Mouse (Mus musculus) T-helper 2 cell (primary cell): ENCODE measurements around the gene Sdccag8.

ENCODE experiments used
- in situ Hi-C: fragments of 300-600 bp; cut with MboI, MseI; formaldehyde crosslinking; loops from one replicate; pipeline ENCODE4 v1.15.1; 2025; ENCODE audit warnings: high pct_unique_total_duplicates

Gene Sdccag8

DNA sequence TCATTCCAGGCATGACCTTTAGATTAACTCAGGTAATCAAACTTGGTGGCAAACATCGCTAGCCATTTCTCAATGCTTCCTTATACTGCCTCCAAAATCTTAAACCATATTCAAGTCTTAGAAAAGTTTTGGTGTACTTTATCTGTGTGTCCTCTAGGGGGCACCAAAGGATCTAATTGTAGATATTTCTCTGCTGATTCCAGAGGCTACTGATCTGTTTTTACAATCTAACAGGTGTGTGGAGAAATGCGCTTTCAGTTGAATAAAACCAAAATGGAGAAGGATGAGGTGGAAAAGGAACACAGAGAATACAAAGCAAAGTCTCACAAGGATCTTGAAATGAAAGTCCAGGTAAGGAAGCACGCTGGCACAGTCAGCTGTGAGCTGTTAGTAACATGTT lies 63.3 kb downstream of the Sdccag8 start:
- in situ Hi-C loops, result loop anchor here (25.0 kb wide), 1 partner anchor 810 kb away; no protein-coding TSS in a partner anchor

DNA sequence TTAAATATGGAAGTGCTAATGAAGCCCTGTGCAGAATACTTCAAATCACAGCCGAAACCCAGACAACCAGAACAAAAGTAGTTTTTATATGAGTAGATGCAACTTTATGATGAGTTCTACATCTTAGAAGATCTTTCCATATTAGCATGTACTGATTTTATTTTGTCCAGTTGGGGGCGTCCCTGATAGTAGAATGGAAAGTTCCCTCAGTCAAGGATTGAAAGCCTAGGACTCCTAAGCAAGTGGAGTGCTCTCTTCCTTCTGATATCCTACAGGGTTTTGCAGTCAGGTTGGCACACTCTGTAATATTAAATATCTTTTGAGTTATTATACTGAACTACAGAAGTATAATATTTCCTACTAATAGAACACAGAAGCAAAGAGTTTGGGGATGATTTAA lies 64.5 kb downstream of the Sdccag8 start:
- in situ Hi-C loops, result loop anchor here (25.0 kb wide), 1 partner anchor 808 kb away; no protein-coding TSS in a partner anchor

DNA sequence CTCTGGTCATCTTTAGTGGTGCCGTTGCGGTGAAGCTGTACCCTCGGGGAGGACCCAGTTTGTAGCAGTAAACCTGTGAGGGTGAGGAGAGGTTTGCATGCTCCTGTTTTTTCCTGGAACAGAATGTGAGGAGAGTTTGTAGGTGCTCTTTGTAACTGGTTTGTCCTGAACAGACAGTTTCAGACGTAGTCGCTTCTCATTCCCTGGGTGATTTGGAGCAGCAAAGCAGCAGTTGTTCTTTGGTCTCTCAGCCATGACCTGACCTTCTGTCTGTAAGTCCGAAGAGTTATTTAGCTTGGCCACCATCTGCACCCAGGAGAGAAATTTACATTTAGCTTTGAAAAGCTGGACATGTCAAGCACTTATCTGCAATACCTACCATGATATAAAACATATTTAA lies 65.2 kb downstream of the Sdccag8 start:
- in situ Hi-C loops, result loop anchor here (25.0 kb wide), 1 partner anchor 808 kb away; no protein-coding TSS in a partner anchor

GRCm38 (mm10) chr1:176880101-176880500 lies 65.6 kb downstream of the Sdccag8 start:
- in situ Hi-C loops, result loop anchor here (25.0 kb wide), 1 partner anchor 807 kb away; no protein-coding TSS in a partner anchor

DNA sequence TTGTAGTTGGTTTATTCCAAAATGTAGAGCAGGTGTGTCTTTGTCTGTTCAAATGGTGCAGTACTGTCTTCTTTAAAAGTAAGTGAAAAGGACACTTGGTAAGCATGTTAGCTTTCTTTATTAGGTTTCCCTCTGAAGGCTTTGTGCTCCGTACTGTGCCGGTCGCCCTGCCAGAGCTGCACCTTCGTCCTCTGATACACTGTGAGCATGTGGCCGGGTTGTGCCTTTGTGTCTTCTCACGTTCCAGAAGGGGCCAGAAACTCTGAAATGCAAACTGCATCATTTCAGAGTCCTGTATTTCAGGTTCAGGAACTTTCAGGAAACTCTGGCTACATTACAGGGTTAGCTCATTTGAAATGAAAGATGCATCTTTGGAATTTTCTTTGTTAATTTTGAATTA lies 66.5 kb downstream of the Sdccag8 start:
- in situ Hi-C loops, result loop anchor here (25.0 kb wide), 1 partner anchor 806 kb away; no protein-coding TSS in a partner anchor

GRCm38 (mm10) chr1:176885207-176885933 lies 70.9 kb downstream of the Sdccag8 start:
- in situ Hi-C loops, result loop anchor here (25.0 kb wide), 1 partner anchor 802 kb away; no protein-coding TSS in a partner anchor

DNA sequence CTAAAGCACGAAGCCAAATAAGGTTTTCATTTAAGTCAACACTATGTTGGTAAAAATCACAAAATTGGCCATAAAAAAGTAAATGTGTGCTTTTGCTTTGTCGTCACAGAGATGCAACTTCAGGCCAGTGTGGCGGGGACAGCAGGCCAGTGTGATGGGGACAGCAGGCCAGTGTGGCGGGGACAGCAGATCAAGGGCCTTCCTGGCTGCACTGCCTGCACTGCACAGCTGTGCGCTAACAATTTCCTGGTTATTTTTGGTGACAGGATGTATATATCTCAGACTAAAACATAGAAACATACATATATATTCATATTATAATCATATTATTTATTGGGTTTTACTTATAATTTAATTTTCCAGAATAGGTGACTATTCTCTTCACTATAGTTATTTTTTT lies 71.5 kb downstream of the Sdccag8 start:
- in situ Hi-C loops, result loop anchor here (25.0 kb wide), 1 partner anchor 801 kb away; no protein-coding TSS in a partner anchor

- in situ Hi-C loops, result no loop called here
Measured at GRCm38 (mm10) chr1:176903741-176904140, 89.3 kb downstream of the Sdccag8 start.

DNA sequence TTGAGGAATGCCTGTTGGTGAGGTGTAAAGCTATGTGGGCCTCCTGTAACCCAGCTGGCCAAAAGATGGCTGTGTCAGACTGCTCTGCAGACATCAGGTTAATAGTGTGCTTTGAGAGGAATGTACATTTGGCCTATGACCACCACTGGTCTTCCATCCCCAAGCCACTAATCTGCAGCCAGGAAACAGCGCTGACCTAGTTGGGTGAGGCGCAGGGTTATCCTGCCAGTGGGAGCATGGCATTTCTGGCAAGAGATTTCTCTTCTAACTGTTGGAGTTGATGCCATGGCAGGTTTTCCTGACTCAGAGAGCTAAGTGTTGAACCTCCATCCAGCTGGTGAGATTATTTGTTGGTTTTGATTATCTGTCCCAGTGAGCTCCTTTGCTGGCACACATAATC lies 101.5 kb downstream of the Sdccag8 start:
- in situ Hi-C loops, result no loop called here

DNA sequence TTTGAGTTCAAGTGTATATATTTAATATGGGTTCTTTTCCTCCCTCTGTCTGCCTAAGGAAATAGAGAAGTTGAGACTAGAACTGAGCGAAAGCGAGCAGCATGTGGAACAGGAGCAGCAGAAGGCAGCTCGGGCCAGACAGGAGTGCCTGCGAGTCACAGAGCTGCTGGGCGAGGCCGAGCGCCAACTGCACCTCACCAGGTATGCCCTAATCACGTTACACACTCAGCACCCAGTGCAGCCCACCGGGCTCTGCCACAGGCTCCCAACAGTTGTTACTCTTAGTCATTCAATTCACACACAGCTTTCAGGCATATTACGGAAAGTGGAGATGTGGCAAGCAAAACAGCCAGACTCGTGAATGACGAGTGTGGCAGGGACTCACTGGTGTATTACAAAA lies 105.0 kb downstream of the Sdccag8 start:
- in situ Hi-C loops, result no loop called here

DNA sequence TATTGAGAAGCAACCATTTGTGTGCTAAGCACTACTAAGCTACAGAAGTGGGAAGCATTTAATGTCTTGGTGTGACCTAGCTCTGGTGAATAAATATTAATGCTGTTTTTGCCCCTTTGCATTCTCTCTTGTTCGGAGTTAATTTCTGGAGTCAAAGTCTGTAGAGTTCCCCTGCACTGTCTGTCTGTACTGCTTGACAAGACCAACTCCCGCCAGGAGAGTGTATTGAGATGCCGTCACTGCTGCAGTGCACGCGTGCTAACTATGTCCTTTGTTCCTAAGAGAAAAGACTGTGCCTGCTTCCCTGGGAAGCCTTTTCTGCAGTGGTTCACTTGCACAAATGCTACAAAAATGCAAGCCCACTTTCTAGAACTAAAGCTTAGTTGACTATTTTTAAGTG lies 108.4 kb downstream of the Sdccag8 start:
- in situ Hi-C loops, result no loop called here

- in situ Hi-C loops, result no loop called here
Measured at GRCm38 (mm10) chr1:176926009-176926408, 111.5 kb downstream of the Sdccag8 start.

DNA sequence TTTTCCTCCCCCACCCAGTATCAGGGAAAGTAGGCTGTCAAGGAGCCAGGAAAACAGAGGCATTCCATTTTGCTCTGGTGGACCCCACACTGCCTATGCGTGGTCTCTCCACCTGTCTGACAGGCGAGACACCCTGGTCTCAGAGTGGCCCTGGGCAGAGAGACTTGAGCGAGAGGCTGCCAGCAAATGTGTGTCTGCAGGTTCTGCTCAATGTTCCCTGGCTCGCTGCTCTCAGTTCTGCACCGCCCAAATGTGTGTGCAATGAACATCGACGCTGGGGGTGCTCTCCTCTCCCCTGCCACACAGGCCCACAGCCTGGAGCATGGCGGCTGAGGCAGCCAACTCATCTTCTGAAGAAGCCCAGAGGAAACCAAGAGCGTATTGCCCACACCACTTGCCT lies 112.9 kb downstream of the Sdccag8 start:
- in situ Hi-C loops, result no loop called here

DNA sequence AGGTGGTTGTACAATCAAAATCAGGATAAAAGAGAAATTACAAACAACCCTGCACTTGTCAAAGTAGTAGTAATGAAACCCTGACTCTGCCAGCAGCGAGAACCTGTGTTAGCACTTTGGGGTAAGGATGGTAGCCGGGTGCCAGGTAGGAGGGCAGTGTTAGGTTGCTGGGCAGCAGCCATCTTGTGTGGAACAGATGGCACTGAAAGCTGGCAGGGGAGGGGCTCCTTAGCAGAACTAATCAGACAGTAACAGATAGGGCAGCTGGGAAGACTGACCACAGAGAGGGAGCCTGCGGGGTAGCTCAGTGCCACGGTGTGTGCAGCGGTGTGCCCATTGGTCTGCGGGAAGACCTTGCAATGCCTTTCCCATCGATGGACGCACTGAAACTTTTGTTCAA lies 115.2 kb downstream of the Sdccag8 start:
- in situ Hi-C loops, result no loop called here

- in situ Hi-C loops, result no loop called here
Measured at GRCm38 (mm10) chr1:176930574-176930973, 116.1 kb downstream of the Sdccag8 start.

- in situ Hi-C loops, result no loop called here
Measured at GRCm38 (mm10) chr1:176930981-176931500, 116.6 kb downstream of the Sdccag8 start.

DNA sequence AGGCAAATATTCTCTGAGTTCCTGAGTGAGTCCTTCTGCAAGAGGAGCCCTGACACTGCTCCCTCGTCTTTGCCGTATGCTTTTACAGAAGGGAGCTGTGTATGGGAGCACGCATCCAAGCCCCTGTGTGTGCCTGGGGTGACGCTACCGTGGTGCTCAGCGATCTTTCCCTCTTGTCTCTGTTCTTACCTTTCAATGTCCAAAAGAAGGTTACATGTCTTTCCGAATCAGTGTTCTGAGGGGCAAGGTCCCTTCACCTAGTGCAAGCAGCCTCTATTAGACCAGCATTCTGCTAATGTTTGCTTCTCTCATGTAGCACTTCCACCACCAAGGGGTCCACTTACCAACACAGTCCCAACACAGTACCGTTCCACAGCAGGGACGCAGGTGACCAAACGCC lies 117.1 kb downstream of the Sdccag8 start:
- in situ Hi-C loops, result no loop called here

DNA sequence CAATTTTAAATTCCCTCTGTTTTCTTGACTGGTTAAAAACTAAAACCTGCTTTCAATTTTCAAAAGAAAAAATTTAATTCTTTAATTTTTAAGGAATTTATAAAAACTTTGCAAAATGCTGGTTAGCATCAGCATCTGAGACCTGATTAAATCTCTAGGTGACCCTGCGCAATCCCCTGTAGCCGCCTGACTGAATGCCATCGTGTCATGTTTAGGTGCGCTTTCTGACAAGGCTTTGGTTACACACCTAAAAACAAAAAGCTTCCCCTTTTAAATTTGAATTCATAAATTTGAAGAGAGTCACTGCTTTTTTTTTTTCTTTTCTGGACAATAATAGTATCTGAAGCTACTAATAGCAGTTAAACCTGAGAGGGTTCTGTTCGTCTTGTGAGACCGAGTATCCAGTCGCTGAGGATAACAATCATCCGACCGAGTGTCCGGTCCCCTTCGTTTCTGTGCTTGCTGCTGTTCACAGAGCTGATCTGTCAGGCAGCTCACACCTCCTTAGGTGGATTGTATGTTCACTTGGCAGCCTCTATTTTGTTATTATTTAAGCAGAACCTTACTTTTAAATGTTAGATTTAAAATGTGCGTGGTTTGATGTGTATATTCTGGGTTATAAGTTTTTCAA lies 118.0 kb downstream of the Sdccag8 start:
- in situ Hi-C loops, result no loop called here

- in situ Hi-C loops, result no loop called here
Measured at GRCm38 (mm10) chr1:176933319-176933718, 118.9 kb downstream of the Sdccag8 start.

DNA sequence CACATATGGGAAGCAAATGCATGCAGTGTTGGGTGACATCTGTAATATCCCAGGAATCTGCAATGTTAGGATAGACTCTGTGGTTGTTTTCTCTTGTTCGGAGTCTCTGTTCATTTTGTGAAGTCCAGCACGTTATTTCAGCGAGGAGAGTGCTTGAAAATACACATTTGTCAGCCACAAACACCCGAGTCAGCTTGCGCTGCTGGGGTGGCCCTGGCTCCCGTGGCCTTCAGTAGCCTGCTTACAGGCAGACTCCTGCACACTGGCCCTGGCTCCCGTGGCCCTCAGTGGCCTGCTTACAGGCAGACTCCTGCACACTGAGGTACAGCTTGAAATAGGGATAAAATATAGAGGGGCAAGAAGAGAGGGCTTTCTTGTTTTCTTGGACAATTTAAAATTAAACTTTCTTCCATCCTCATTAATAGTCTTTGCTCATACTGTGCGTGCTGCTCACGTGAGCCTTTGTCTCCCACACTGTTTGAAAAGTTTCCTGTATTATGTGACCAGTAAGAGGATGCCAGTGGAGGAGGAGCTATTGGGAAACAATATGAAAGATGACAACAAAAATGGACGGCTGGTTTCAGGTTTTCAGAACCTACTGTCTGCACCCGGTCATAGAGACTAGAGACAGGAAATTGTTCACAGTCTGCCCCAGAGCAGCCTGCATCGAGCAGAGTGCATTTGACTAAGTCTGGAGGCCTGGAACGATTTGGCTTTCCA lies 119.7 kb downstream of the Sdccag8 start:
- in situ Hi-C loops, result no loop called here

DNA sequence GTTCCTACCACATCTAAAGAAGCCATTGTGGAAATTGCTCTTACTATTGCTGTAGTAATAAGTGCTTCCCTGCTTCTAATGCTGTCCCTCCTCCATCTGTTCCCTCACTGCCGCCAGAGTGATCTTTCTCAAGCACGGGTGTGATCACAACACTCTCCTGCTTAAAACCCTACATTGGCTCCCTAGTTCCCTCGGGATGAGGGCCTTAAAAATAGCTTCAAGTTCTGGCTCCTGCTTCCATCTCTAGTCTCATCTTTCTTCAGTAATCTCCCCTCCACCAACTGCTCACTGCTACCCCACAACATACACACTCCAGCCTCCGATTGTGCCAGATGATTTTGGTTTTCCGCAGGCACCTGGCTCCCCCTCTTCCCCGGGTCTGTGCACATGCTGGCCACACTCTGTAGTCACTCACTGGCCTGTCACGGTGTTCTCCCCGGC lies 125.5 kb downstream of the Sdccag8 start:
- in situ Hi-C loops, result no loop called here
